Mouse (Mus musculus) erythroblast, embryonic 14.5 days (primary cell): ENCODE measurements at regions not wholly inside any gene's neighbourhood (a gene's known extent, or its start where the extent isn't known, plus 50 kb on each side); places are given as distances from the start of the nearest gene placed in this dataset.

Source experiments
- GATA1 ChIP-seq: IDR thresholded peaks from 2 replicates; pipeline ENCODE4 v1.6.1; 2012; ENCODE audit warnings: low read length, inconsistent platforms, mixed read lengths
- TAL1 ChIP-seq: IDR thresholded peaks from 3 replicates; pipeline ENCODE4 v1.6.1; 2012; ENCODE audit warnings: low read length, inconsistent platforms, mixed read lengths

DNA sequence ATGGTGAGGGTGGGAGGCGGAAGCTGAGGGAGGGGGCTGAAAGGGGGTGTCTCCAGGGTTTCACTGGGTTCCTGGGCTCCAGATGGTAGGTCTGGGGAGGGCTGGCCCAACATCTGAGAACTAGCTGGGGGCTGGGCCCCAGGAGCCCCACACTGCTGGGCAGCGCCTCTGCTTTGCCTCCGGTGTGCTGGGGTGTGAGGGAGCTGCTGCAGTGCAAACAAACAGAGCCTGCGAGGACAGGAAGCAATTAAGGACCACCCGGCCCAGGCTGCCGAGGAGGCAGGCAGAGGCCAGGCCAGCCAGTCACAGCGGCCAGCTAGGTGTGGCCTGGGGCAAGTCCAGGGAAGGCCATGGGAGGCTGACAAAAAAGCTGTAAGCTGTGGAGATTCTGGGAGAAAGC, 82.3 kb downstream of the Efnb1 start:
- TF ChIP-seq GATA1 (no peak), TAL1 (no peak)
